Mouse (Mus musculus) cerebellum, adult 2 months (tissue): ENCODE results near the gene Cyp2j7.

Source experiments
- CTCF ChIP-seq: fragments of 200-500 bp; IDR thresholded peaks from 2 replicates; pipeline ENCODE4 v1.5.1; 2011; ENCODE audit warnings: low read depth, mild to moderate bottlenecking, control low read depth, low read length, moderate library complexity, borderline replicate concordance; ENCODE audit not compliant: insufficient read depth
- POLR2A ChIP-seq: fragments of 200-500 bp; IDR thresholded peaks from 2 replicates; pipeline ENCODE4 v1.6.1; 2011; ENCODE audit warnings: low read length, control low read depth, borderline replicate concordance; ENCODE audit not compliant: insufficient read depth

- TF ChIP-seq CTCF, result peak; percentile 45; the same call in 1 of the 2 replicates
- no peak for TF ChIP-seq POLR2A
Measured at GRCm38 (mm10) chr4:96273907-96274306, 37.4 kb upstream of the Cyp2j7 start.
